Mouse (Mus musculus): ENCODE data around the gene Glrx3. TPM values are rescaled to one million over a fixed set of nuclear protein-coding genes. Genes with fewer than 3 reads are reported as not detected.

Glrx3 gene
- total RNA-seq, 4 experiments from 2014 or later = 81.5 to 105 (median 87.5) TPM

DNA sequence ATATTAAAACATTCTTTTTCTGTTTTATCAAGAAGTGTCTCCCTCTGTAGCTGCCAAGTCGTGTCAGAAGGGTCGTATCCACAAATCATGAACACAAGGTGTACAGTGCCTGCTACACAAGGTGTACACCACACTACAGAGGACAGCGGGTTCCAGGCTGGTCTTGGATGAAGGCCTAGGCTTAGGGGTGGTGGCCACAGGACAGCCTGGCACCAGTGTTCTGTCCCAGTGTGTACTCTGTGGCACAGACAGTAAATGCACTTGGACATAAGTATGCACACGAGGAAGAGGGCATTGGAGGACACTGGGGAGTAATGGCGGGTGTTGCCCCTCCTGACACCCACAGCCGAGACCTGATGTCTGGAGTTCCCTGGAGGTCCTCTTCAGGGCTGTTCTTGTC is 34.7 kb downstream of the Glrx3 start:
- no peak for DNase-seq

DNA sequence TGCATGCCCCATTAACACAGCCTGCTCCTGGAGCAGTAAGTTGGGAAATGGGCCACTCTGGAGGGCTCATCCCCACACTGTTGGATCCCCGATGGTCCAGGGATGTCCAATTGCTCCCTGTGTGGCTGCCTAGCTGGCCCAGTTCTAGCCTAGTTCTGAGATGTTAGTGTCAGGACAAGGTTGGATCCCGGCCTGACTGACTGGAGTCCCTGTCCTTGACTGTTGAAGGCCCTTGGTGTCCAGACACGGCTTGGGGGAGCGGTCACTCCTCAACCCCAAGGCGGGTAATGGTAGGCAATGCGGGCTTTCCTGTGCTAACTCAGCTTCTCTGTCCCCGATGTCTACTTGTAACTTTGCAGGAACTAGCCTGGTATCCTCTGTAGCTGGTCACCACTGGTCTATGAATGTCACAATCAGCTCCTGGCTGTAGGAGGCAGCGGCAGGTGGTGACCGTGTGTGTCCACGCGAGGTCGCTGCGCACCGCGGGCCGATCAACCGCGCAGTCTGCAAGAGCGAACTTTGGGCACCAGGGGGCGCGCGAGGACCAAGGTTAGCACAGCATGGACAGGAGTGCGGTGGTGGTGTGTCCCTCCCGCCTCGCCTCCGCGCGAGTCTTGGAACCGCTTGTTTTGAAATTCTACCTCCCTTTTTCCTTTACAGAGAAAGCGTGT is 40.7 kb downstream of the Glrx3 start:
- DNase-seq = peak; percentile 84

DNA sequence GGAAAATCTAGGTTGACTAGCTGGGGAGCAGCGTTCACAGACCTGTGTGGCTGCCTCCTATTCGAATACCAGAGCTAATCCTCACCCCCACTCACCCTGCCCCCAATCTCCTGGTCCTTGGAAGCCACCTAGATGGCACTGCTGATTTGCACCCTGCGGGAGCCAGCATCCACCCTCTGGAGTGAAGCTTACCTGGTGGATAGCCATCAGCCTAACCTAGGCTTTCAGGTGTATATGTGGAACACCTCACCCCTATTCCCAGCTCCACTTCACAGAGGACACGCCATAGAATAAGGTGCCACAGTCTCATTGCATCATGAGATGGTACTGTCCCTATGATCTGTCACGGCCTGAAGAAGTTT is 41.2 kb downstream of the Glrx3 start:
- DNase-seq = no peak

DNA sequence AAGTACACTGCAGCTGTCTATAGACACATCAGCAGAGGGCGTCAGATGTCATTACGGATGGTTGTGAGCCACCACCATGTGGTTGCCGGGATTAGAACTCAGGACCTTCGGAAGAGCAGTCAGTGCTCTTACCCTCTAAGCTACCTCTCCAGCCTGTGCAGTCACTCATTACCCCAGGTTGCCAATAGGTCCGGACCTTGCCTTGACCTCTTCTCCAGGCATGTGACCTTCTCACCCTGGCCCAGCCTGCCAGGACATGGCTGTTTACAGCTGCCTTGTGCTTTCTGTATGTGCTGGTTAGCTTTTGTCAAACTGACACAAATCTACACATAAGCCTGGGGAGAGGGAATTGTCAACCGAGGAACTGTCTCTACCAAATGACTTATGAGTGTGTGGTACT is 43.4 kb downstream of the Glrx3 start:
- DNase-seq = no peak

DNA sequence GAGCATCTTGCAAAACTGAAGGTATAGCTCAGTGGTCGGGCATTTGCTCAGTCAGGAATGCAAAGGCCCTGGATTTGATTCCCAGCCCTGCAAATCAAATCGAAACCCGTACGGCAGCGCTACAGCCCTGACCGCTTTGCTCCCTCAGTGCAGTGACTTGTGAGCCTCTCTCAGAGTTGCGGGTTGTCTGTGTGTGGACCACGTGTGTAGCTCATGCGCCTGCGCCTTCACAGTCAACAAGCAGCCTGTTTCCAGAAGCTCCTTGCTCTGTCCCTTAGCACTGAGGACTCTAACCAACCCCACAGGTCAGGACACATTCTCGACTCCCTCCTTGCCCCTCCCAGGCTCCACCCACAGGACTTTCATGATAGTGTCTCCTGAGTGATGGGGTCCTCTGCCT is 46.6 kb downstream of the Glrx3 start:
- DNase-seq = no peak

DNA sequence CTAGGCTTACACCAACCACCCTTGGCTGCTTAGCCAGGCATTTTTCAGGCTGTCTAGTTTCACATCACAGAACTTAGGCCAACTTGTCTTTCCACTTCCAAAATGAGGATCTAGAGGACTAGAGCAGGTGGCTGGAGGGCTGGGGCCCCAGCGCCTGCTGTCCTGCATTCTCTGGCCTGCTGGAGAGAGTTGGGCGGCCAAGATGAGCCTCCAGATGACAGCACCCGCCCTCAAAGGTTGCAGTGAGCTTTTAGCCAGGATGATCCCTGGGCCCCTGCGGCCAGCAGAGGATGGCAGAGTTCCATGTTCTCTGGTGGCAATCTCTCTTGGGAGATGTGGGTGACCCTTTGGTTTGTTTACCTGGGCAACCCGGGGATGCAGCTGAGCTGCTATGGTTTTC is 51.0 kb downstream of the Glrx3 start:
- DNase-seq = no peak

GRCm38 (mm10) chr7:137490711-137491110 is 53.3 kb downstream of the Glrx3 start:
- DNase-seq = no peak

DNA sequence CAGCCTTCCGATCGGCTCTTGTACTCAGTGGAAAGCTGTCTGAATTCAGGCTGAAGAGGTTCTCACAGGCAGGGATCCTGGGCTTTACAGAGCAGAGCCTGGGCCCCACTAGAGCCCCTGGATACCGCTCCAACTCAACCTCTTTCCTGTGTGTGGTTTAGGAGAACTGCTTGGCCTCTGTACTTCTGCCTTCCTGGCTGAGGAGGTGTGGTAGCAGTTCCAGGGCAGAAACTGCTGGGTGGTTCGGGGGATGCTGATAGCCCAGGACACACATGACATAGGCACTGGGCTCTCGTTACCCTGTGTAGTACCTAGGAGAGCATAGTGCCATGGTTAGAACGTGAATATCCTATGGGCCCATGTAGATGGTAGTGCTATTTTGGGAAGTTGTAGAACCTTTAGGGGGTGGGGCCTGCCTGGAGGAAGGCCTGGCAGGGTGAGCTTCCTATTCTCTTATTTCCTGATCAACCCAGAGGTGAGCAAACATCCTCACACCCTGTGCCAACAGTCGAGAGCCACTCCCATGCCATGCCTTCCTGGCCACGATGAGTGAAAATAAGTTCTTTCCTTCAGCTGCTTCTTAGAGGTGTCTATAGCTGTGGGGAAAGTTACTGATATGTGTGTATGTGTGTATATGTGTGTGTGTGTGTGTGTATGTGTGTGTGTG is 55.0 kb downstream of the Glrx3 start:
- DNase-seq = no peak

DNA sequence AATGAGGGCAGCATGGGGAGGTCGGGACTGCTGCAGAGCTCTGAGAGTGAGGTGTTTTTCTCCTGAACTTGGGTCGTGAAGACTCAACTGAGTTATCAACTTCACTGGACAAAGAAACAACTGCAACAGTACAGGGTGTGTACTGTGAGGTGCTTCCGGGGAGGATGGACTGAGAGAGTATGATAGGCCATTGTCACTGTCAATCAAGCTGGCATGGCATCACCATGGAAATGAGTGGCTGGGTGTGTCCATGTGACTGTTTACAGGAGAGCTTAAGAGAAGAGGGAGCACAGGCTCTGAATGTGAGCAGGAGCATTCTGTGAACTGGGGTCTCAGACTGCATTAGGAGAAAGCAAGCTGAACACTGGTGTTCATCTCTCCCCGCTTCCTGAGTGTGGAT is 61.3 kb downstream of the Glrx3 start:
- no peak for DNase-seq

GRCm38 (mm10) chr7:137517588-137517987 is 80.2 kb downstream of the Glrx3 start:
- DNase-seq = no peak

DNA sequence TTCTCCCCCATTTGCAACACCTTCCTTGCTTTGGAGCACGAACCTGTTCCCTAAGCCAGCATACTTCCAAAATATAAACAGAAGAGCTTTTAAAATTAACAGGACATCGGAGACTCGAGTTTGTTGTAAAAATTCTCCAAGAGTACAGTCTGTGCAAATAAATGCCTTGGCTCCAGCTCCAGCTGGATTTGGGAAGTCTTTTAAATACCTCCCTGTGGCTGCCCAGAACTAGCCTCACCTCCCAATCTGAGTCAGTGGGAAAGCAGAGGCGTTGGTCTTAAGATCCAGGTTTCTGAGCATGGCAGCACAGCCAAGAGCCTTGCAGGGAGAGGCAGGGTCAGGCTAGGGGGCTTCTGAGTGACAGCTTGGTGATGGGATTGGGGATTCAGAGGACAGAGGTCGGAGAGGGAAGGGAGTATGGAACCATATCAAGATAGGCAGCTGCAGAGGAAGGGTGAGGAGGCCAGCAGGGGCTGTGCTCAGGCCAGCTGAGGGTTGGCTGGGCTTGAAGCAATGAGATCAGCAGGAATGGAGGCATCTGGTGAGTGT is 80.7 kb downstream of the Glrx3 start:
- no peak for DNase-seq

Other genes starting within 250 kb of the Glrx3 start
- 1 to 10 TPM; 1.2 to 4.9 (median 2.8) TPM for gene Ebf3, start 123.2 kb upstream of the Glrx3 start, total RNA-seq (2022)
- gene 9430038I01Rik, start 26.9 kb upstream of the Glrx3 start, total RNA-seq (2022) = 10 to 100 TPM; 11.6 to 17.1 (median 12.0) TPM